Mouse (Mus musculus) limb, embryonic 11.5 days (tissue): Measurements from ENCODE around the gene Smim5. TPM values are rescaled to one million over a fixed set of nuclear protein-coding genes. Genes with fewer than 3 reads are reported as not detected.
"Not testable (repeated sequence)": the region's sequence is repeated elsewhere in the genome, so short reads cannot be mapped to it uniquely, and the experiment has no call there.

ENCODE experiments used
- ATAC-seq: fragments of 200-750 bp; cut with Nextera tagmentation; 2 replicates; pipeline ENCODE4 v1.8.0; 2017; ENCODE audit warnings: low read depth; ENCODE audit not compliant: insufficient number of reproducible peaks, low FRiP score, low TSS enrichment
- DNase-seq: peaks from one replicate; pipeline ENCODE4 v3.0.0-alpha.2; 2015; ENCODE audit warnings: low spot score
- H3K27ac ChIP-seq: fragments of 300-500 bp; sonication (generic); replicated peaks from 2 replicates; pipeline ENCODE4 v1.5.1; 2014; ENCODE audit warnings: low read depth, mild to moderate bottlenecking, low read length
- H3K27me3 ChIP-seq: fragments of 300-500 bp; sonication (generic); 2 replicates; pipeline ENCODE4 v1.6.1; 2014; ENCODE audit warnings: mild to moderate bottlenecking, low read length, mixed read lengths; ENCODE audit not compliant: control insufficient read depth, insufficient read depth
- H3K36me3 ChIP-seq: fragments of 300-500 bp; sonication (generic); 2 replicates; pipeline ENCODE4 v1.6.1; 2014; ENCODE audit warnings: mild to moderate bottlenecking, low read length, moderate library complexity, mixed read lengths; ENCODE audit not compliant: control insufficient read depth, insufficient read depth
- H3K4me1 ChIP-seq: fragments of 300-500 bp; sonication (generic); 2 replicates; pipeline ENCODE4 v1.6.1; 2014; ENCODE audit warnings: low read length, mixed read lengths; ENCODE audit not compliant: control insufficient read depth, insufficient read depth
- H3K4me2 ChIP-seq: fragments of 300-500 bp; sonication (generic); 2 replicates; pipeline ENCODE4 v1.6.1; 2014; ENCODE audit warnings: low read depth, mild to moderate bottlenecking, moderate library complexity; ENCODE audit not compliant: severe bottlenecking
- H3K4me3 ChIP-seq: fragments of 300-500 bp; sonication (generic); 2 replicates; pipeline ENCODE4 v1.5.1; 2014; ENCODE audit warnings: low read depth, low read length
- H3K9ac ChIP-seq: fragments of 300-500 bp; sonication (generic); 2 replicates; pipeline ENCODE4 v1.6.1; 2014; ENCODE audit warnings: mild to moderate bottlenecking, low read length
- H3K9me3 ChIP-seq: fragments of 300-500 bp; sonication (generic); 2 replicates; pipeline ENCODE4 v1.6.1; 2016; ENCODE audit warnings: low read length; ENCODE audit not compliant: control insufficient read depth
- WGBS: fragments of 180-500 bp; shearing (Covaris S2); extraction: QIAGEN DNeasy Blood & Tissue Kit; methylation state at CpG from one replicate; pipeline ENCODE4 v1.1.7; 2014; 5-methylcytosine and 5-hydroxymethylcytosine counted together
- polyA plus RNA-seq: library from polyadenylated mRNA; unstranded; fragments of >200 nt; fragmentation: Nextera tagmentation; extraction: Ambion mirVana; gene quantifications from 2 replicates; pipeline ENCODE4 v1.2.1, GENCODE M21; 2014

The Smim5 gene
- polyA plus RNA-seq: 1.3 and 2.0 TPM in 2 replicates

- peaks cover 4% of the 10 kb centered on the region; the same call in 1 of the 2 replicates for H3K36me3 ChIP-seq
- DNase-seq: peak; percentile 61
- H3K27ac ChIP-seq: peak within 1 kb of the TSS; percentile 33; the same call in 1 of the 2 replicates
- H3K4me2 ChIP-seq: no peak within 1 kb of the TSS
- H3K9me3 ChIP-seq: no peaks in the 10 kb centered on the region
- H3K27me3 ChIP-seq: no peaks in the 10 kb centered on the region
- peak; percentile 38; the same call in 1 of the 2 replicates for ATAC-seq
- peaks cover 9% of the 10 kb centered on the region for H3K4me1 ChIP-seq
- 30% methylated on average over 16 of the region's 16 CpGs for WGBS
- no peak within 1 kb of the TSS for H3K4me3 ChIP-seq
- no peak within 1 kb of the TSS; the same call in 1 of the 2 replicates for H3K9ac ChIP-seq
These were observed at the start of gene Smim5 for GRCm38 (mm10) chr11:115899486-115900266. Gene Smim5, plus strand, starts transcription at chr11:115899966.

- peaks cover 3% of the 10 kb centered on the region; the same call in 1 of the 2 replicates for H3K36me3 ChIP-seq
- ATAC-seq (no peak), DNase-seq (no peak)
- no peak overlapping the region for H3K4me3 ChIP-seq
- no peak overlapping the region for H3K27ac ChIP-seq
- no peak overlapping the region for H3K9ac ChIP-seq
- 0 out of 2 replicates have a peak, but pooled peaks cover 2% of the 10 kb centered on the region for H3K4me1 ChIP-seq
- H3K27me3 ChIP-seq: peaks cover 27% of the 10 kb centered on the region
- 78% methylated on average over 6 of the region's 6 CpGs for WGBS
- H3K4me2 ChIP-seq: no peak overlapping the region
- no peaks in the 10 kb centered on the region for H3K9me3 ChIP-seq
These were observed 45.1 kb upstream of the Smim5 start for GRCm38 (mm10) chr11:115854674-115855073.

- H3K27ac ChIP-seq, H3K4me1 ChIP-seq, H3K4me2 ChIP-seq, H3K4me3 ChIP-seq, H3K36me3 ChIP-seq, ATAC-seq, H3K9me3 ChIP-seq, H3K9ac ChIP-seq, DNase-seq: not testable (repeated sequence)
- 94% methylated on average over 4 of the region's 4 CpGs for WGBS
- H3K27me3 ChIP-seq: peaks cover 47% of the 10 kb centered on the region
These were observed 42.6 kb upstream of the Smim5 start for GRCm38 (mm10) chr11:115857146-115857545.

- DNase-seq (no peak), ATAC-seq (no peak)
- Histone ChIP-seq H3K27ac (no peak overlapping the region), H3K4me2 (no peak overlapping the region), H3K36me3 (no peaks in the 10 kb centered on the region), H3K9me3 (no peaks in the 10 kb centered on the region), H3K9ac (no peak overlapping the region), H3K4me1 (0 out of 2 replicates have a peak, but pooled peaks cover 2% of the 10 kb centered on the region), H3K27me3 (peaks cover 47% of the 10 kb centered on the region), H3K4me3 (0 out of 2 replicates have a peak overlapping the region, but pooled peaks have one; percentile 10)
- WGBS: 60% methylated on average over 13 of the region's 13 CpGs
These were observed 41.8 kb upstream of the Smim5 start for GRCm38 (mm10) chr11:115857936-115858335.

GRCm38 (mm10) chr11:115858354-115858753, 41.4 kb upstream of the Smim5 start, which contains the start of gene Myo15b:
Gene Myo15b, plus strand, starts transcription at chr11:115858406.
- Histone ChIP-seq H3K27ac (no peak within 1 kb of the TSS), H3K4me2 (peak within 1 kb of the TSS; percentile 47), H3K4me1 (0 out of 2 replicates have a peak, but pooled peaks cover 2% of the 10 kb centered on the region), H3K4me3 (peak within 1 kb of the TSS; percentile 28), H3K9me3 (no peaks in the 10 kb centered on the region), H3K9ac (peak within 1 kb of the TSS; percentile 37; the same call in 1 of the 2 replicates), H3K27me3 (peaks cover 47% of the 10 kb centered on the region), H3K36me3 (no peaks in the 10 kb centered on the region)
- 10% methylated on average over 27 of the region's 27 CpGs for WGBS
- DNase-seq: peak; percentile 36
- ATAC-seq: no peak

GRCm38 (mm10) chr11:115859143-115859945, 40.4 kb upstream of the Smim5 start:
- peak; percentile 90 for DNase-seq
- Histone ChIP-seq H3K4me2 (peak overlapping the region; percentile 47), H3K27me3 (peaks cover 47% of the 10 kb centered on the region), H3K9me3 (no peaks in the 10 kb centered on the region), H3K27ac (no peak overlapping the region), H3K9ac (peak overlapping the region; percentile 37; the same call in 1 of the 2 replicates), H3K36me3 (no peaks in the 10 kb centered on the region), H3K4me1 (0 out of 2 replicates have a peak, but pooled peaks cover 2% of the 10 kb centered on the region), H3K4me3 (peak overlapping the region; percentile 28)
- peak; percentile 75 for ATAC-seq
- WGBS: 1% methylated on average over 75 of the region's 75 CpGs

- Histone ChIP-seq H3K36me3 (no peaks in the 10 kb centered on the region), H3K9me3 (no peaks in the 10 kb centered on the region), H3K27ac (no peak overlapping the region), H3K4me1 (0 out of 2 replicates have a peak, but pooled peaks cover 2% of the 10 kb centered on the region), H3K9ac (no peak overlapping the region), H3K4me2 (no peak overlapping the region), H3K4me3 (no peak overlapping the region), H3K27me3 (peaks cover 28% of the 10 kb centered on the region)
- 90% methylated on average over 8 of the region's 8 CpGs for WGBS
- no peak for DNase-seq
- ATAC-seq: no peak
These were observed 35.9 kb upstream of the Smim5 start for GRCm38 (mm10) chr11:115863895-115864294.

GRCm38 (mm10) chr11:115869393-115869792, 30.4 kb upstream of the Smim5 start:
- H3K4me1 ChIP-seq: no peaks in the 10 kb centered on the region
- H3K9me3 ChIP-seq: no peaks in the 10 kb centered on the region
- no peaks in the 10 kb centered on the region for H3K27me3 ChIP-seq
- WGBS: 84% methylated on average over 8 of the region's 8 CpGs
- H3K9ac ChIP-seq: no peak overlapping the region
- H3K4me3 ChIP-seq: no peak overlapping the region
- no peak overlapping the region for H3K4me2 ChIP-seq
- no peak overlapping the region for H3K27ac ChIP-seq
- H3K36me3 ChIP-seq: no peaks in the 10 kb centered on the region
- ATAC-seq (no peak), DNase-seq (no peak)
